Mouse (Mus musculus) spleen, adult 18-20 months (tissue): ENCODE measurements around the gene Ramp2.

Experiments
- DNase-seq, 2 experiments: peaks; one replicate each; pipeline ENCODE4 v3.0.0; 2022; ENCODE audit warnings: mixed read lengths in 2 of 2

Ramp2 gene

GRCm38 (mm10) chr11:101236782-101237181, 9.0 kb upstream of the Ramp2 start:
- no peak for DNase-seq

DNA sequence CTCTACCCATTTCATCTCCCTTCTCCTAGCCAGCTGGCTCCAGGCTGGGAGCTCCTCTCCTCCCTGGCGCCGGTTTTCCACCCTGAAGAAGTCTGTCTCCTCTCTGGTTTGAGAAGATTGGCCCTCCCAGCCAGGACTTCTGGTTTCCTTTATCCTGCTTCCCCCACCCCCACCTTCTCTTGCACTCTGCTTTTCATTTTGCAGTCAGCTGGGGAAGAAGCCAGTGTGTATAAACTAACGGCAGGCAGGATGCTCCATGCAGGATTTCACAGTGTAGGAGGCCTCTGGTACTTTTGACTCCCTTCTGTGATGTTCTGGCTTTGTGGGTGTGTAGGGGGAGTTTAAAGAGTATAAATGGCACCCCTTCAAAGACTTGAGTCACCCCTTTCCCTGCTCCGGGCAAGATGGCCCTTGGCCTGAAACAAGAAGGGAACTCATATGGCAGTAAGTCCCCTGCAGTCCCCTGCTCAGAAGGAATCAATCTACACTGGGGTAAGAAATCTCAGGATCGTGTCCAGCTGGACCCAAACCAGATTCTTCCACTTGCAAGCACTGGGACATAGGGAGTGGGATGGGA, 7.7 kb upstream of the Ramp2 start:
- DNase-seq = no peak

DNA sequence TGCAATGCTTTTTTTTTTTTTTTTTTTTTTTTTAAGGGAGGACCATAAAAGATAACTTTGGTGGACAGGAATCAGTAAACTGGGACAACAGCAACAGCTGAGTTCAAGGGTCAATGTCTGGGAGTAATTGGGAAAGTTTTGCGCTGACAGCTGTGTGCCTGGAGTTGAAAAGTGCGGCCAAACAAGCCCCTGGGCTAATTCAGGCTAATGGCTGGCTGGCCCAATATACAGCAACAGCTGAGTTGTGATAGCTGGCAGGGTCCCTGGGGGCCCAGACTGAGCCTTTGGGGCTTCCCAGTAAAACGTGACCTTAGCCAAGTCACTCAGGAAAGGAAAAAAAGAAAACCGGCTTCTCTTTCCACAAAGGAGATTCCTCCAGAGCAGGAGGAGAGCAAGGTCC, 757 bp upstream of the Ramp2 start:
- no peak for DNase-seq

DNA sequence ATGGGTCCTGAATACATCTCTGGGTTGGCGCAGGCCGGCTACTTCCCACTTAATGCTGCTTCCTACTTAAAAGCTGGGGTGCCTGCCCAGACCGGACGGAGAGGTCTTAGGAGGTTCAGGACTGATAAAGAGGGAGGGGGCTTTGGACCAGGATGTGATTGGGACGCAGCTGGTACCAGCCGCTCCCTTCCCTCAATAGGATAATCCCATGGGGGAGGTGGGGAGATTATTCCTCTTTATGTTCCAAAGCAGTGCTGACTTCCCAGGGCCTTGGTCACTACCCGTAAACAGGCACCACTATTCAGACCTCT, 829 bp downstream of the Ramp2 start:
- DNase-seq = no peak

- no peak for DNase-seq
Observed at GRCm38 (mm10) chr11:101247521-101248030, 1.7 kb downstream of the Ramp2 start.

- peak; percentile 23 to 65 for DNase-seq
Observed at GRCm38 (mm10) chr11:101248258-101248994, 2.6 kb downstream of the Ramp2 start.

- no peak for DNase-seq
Observed at GRCm38 (mm10) chr11:101251031-101251430, 5.2 kb downstream of the Ramp2 start.

- DNase-seq = no peak
Observed at GRCm38 (mm10) chr11:101252941-101253340, 7.1 kb downstream of the Ramp2 start.

DNA sequence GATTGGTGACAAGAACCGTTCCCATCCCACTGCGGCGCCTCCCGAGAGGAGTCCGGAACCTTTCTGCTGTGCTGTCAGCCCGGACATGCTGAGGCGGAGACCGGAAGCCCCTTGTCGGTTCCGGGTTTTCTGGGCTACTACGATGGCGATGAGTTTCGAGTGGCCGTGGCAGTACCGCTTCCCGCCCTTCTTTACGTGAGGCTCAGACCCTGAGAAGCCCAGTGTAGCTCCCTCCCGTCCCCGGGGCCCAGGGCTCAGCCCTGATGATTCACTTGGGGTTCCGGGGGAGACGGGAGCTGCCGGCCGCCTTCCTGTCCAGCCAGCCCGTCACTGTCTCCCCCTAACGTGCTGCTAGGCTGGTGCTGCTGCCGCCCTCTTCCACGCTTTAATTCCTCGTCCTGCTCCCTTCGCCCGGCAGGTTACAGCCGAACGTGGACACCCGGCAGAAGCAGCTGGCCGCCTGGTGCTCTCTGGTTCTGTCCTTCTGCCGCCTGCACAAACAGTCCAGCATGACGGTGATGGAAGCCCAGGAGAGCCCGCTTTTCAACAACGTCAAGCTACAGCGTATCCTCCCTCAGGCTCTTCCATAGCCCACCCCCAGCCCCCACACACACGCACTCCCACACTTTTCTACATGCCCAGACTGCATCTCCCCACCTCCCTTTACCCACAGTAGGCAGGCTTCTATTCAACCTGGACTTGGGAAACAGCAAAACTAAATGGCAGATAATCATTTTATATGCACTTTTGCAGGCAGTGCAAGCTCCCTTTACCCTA, 8.0 kb downstream of the Ramp2 start, which contains the start of gene Vps25:
Gene Vps25, plus strand, starts transcription at position 95 of the 777 bp plus-strand sequence.
- peak; percentile 66 to 82 for DNase-seq

DNA sequence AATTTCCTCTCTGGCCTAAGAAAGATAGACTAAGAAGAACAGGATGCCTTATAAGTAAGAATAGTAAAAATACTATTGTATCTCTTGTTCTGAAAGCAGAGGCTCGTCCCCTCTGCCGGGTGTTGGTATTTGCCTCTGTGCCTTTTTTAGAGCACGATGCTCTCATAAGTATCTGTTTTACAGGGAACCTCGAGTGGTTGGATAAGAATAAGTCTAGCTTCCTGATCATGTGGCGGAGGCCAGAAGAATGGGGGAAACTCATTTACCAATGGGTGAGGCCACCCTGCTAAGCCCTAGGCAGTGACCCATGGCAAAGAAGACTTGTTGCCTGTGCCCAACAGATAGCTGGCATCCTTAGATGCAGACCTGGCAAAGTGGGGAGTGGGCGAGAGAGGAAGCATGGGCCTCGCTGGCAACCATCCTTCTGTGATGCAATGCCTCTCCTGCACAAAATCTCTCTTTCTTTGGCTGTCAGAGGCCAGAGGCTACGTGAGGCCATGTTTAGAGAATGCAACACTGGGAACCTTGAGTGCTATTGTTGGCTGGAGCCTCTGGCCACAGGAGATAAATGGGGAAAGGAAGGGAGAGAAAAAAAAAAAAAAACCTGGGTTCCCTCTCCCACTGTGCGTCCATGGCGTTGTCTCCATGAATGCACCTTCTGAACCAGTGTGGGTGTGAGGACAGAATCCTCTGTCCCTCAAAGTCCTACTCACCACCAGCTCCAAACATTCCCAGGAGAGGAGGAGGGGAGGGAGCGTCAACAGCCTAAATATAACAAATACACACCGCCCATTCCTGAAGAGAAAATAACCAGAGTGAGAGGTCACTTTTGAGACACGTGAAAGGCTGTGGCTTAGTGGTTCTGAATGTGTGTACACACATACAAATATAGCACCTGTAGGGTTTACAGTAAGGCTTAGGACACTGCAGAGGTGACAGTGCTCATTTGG, 10.3 kb downstream of the Ramp2 start:
- DNase-seq = no peak

- no peak for DNase-seq
Observed at GRCm38 (mm10) chr11:101259261-101259712, 13.5 kb downstream of the Ramp2 start.

- no peak for DNase-seq
Observed at GRCm38 (mm10) chr11:101259948-101260825, 14.4 kb downstream of the Ramp2 start, which contains the start of gene Wnk4. Gene Wnk4 (plus strand): TSS chr11:101260567.

DNA sequence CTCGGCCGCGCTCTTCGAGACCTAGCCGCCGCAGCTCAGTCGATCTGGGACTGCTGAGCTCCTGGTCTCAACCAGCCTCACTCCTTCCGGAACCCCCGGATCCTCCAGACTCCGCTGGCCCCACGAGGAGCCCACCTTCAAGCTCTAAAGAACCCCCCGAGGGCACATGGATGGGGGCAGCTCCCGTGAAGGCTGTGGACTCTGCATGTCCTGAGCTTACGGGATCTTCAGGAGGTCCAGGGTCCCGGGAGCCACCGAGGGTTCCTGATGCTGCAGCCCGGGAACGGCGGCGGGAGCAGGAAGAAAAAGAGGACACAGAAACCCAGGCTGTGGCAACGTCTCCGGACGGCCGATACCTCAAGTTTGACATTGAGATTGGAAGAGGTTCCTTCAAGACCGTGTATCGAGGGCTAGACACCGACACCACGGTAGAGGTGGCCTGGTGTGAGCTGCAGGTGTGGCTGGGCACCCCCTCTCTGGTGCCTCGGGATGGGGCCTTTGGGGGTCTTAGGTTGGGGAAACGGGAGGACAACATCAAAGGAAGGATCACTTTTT, 15.1 kb downstream of the Ramp2 start:
- DNase-seq = no peak

DNA sequence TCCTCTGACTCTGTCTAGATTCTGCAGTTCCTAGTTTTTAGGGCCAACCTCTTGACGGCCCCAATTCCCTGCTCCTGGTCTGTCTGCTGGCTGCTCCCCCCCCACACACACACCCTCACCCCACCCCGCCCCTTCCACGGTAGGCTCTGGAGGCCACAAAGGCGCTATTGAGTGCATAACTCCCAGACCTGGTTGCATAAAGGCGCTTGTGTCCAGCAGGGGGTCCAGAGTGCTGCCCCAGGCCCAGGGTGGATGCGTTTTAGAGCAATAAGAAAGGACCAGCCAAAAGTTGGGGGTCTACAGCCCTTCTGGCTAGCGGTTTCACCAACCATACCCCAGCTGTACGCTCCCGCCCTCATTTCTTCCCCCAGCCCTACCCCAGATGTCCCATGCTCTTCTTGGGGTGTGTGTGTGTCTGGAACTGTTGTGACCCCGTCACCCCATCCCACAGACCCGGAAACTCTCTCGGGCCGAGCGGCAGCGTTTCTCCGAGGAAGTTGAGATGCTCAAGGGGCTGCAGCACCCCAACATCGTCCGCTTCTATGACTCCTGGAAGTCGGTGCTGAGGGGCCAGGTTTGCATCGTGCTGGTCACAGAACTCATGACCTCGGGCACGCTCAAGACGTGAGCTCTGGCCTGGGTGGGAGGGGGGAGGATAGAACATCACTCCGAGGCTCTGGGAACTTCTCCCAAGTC, 16.6 kb downstream of the Ramp2 start:
- no peak for DNase-seq

GRCm38 (mm10) chr11:101263138-101263988, 17.5 kb downstream of the Ramp2 start:
- no peak for DNase-seq

GRCm38 (mm10) chr11:101263989-101264280, 18.1 kb downstream of the Ramp2 start:
- no peak for DNase-seq

GRCm38 (mm10) chr11:101264954-101265471, 19.2 kb downstream of the Ramp2 start:
- DNase-seq = no peak

DNA sequence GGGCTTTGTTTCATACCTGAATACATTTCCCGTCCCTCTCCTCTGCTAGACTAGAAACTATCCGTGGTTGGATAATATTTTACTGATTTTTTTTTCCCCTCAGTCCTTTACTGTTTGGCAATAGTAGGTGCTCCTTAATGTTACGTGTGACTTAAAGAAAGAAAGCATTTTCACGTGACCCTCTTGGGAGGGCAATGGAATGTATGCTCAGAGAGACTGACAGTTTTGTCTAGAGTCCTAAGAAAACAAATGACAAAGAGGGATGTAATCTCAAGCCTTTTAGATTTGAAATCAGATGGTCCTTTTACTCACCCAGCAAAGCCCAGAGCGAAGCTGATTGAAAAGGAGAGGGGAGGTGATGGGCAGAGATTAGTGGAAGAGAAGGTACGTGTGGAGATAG, 20.1 kb downstream of the Ramp2 start:
- no peak for DNase-seq

GRCm38 (mm10) chr11:101269577-101270116, 23.8 kb downstream of the Ramp2 start:
- no peak for DNase-seq
